Mouse (Mus musculus) heart, embryonic 16.5 days (tissue): ENCODE results near the gene Atp5s. TPM values are rescaled to one million over a fixed set of nuclear protein-coding genes. Genes with fewer than 3 reads are reported as not detected.

Source experiments
- microRNA counts: library from miRNA; unstranded; fragments of <30 nt; microRNA quantifications from one replicate; lab custom pipeline; 2016
- microRNA-seq: library from miRNA; unstranded; fragments of <30 nt; microRNA quantifications from one replicate; pipeline ENCODE4, GENCODE M21; 2017
- polyA plus RNA-seq: library from polyadenylated mRNA; unstranded; fragments of >200 nt; fragmentation: Nextera tagmentation; extraction: Ambion mirVana; gene quantifications from 2 replicates; pipeline ENCODE4 v1.2.1, GENCODE M21; 2015

The Atp5s gene
- polyA plus RNA-seq, 1 experiment from 2014 or later, result 39.2 TPM

MicroRNAs encoded within 50 kb of the gene (microRNA counts, 519-probe panel; counts per million panel counts)
- microRNA mmu-miR-681 (lab: Ali Mortazavi, UCI), result not detected

Small RNA genes within 50 kb of the gene (microRNA-seq; reads per million reads assigned to microRNA genes)
- not detected for gene Mir681

Other genes starting within 250 kb of the Atp5s start
- 15.7 and 19.2 TPM in 2 replicates for gene Vcpkmt, start 141.9 kb upstream of the Atp5s start, polyA plus RNA-seq
- gene Sos2, start 43.1 kb upstream of the Atp5s start, polyA plus RNA-seq, result 7.1 and 7.6 TPM in 2 replicates
- 18.4 and 18.5 TPM in 2 replicates for gene L2hgdh, start 77 bp upstream of the Atp5s start, polyA plus RNA-seq
- 5.2 and 7.0 TPM in 2 replicates for gene Cdkl1, start 66.3 kb downstream of the Atp5s start, polyA plus RNA-seq
- gene Atl1, start 167.7 kb downstream of the Atp5s start, polyA plus RNA-seq, result 4.6 and 6.1 TPM in 2 replicates
- gene Map4k5, start 168.2 kb downstream of the Atp5s start, polyA plus RNA-seq, result 25.2 and 27.5 TPM in 2 replicates